Mouse (Mus musculus): Measurements from ENCODE around the gene Atf7ip. TPM values are rescaled to one million over a fixed set of nuclear protein-coding genes. Genes with fewer than 3 reads are reported as not detected.
"Not testable (repeated sequence)": the region's sequence is repeated elsewhere in the genome, so short reads cannot be mapped to it uniquely, and the experiment has no call there.

Atf7ip gene
- polyA plus RNA-seq (2011; ENCODE audit: insufficient read depth, insufficient read length, low replicate concordance, missing spikeins) = 39.2 and 53.1 TPM in 2 replicates

- H3K27ac ChIP-seq (ENCODE audit: control insufficient read depth, insufficient read depth, low read depth, low read length, poor library complexity); H3K4me1 ChIP-seq (ENCODE audit: control insufficient read depth, insufficient read depth, low read length); H3K4me3 ChIP-seq (replicated peaks; ENCODE audit: control insufficient read depth, low read depth, low read length): not testable (repeated sequence)
- 73% methylated on average over 3 of the region's 3 CpGs for WGBS
Observed at GRCm38 (mm10) chr6:136505867-136506266, at the start of gene Atf7ip. Gene Atf7ip (plus strand): TSS chr6:136506167.

- Histone ChIP-seq H3K4me3 (replicated peaks; ENCODE audit: control insufficient read depth, low read depth, low read length) (no peak overlapping the region), H3K27ac (ENCODE audit: control insufficient read depth, insufficient read depth, low read depth, low read length, poor library complexity) (no peak overlapping the region), H3K4me1 (ENCODE audit: control insufficient read depth, insufficient read depth, low read length) (no peaks in the 10 kb centered on the region)
- 84% methylated on average over 1 of the region's 1 CpGs for WGBS
- TF ChIP-seq POLR2A (IDR thresholded peaks at IDR 0.05; ENCODE audit: borderline replicate concordance, control insufficient read depth, low read depth, low read length) (no peak), CTCF (IDR thresholded peaks at IDR 0.05; ENCODE audit: control insufficient read depth, insufficient read depth, low read length) (no peak)
Observed at GRCm38 (mm10) chr6:136456302-136456701, 49.7 kb upstream of the Atf7ip start.

- Histone ChIP-seq H3K4me1 (ENCODE audit: control insufficient read depth, insufficient read depth, low read length) (no peaks in the 10 kb centered on the region; the same call in 1 of the 2 replicates), H3K4me3 (replicated peaks; ENCODE audit: control insufficient read depth, low read depth, low read length) (no peak overlapping the region), H3K27ac (ENCODE audit: control insufficient read depth, insufficient read depth, low read depth, low read length, poor library complexity) (no peak overlapping the region)
- WGBS = 72% methylated on average over 7 of the region's 7 CpGs
- TF ChIP-seq CTCF (IDR thresholded peaks at IDR 0.05; ENCODE audit: control insufficient read depth, insufficient read depth, low read length) = no peak
- no peak for TF ChIP-seq POLR2A (IDR thresholded peaks at IDR 0.05; ENCODE audit: borderline replicate concordance, control insufficient read depth, low read depth, low read length)
Observed at GRCm38 (mm10) chr6:136459156-136459555, 46.8 kb upstream of the Atf7ip start.

- H3K27ac ChIP-seq (ENCODE audit: control insufficient read depth, insufficient read depth, low read depth, low read length, poor library complexity) = peak overlapping the region; percentile 26; the same call in 1 of the 2 replicates
- 31% methylated on average over 9 of the region's 9 CpGs for WGBS
- peaks cover 5% of the 10 kb centered on the region; the same call in 1 of the 2 replicates for H3K4me1 ChIP-seq (ENCODE audit: control insufficient read depth, insufficient read depth, low read length)
- TF ChIP-seq POLR2A (IDR thresholded peaks at IDR 0.05; ENCODE audit: borderline replicate concordance, control insufficient read depth, low read depth, low read length) = no peak
- no peak for TF ChIP-seq CTCF (IDR thresholded peaks at IDR 0.05; ENCODE audit: control insufficient read depth, insufficient read depth, low read length)
- H3K4me3 ChIP-seq (replicated peaks; ENCODE audit: control insufficient read depth, low read depth, low read length) = peak overlapping the region; percentile 8
Observed at GRCm38 (mm10) chr6:136463491-136463890, 42.5 kb upstream of the Atf7ip start.

GRCm38 (mm10) chr6:136464121-136464621, 41.8 kb upstream of the Atf7ip start:
- TF ChIP-seq CTCF (IDR thresholded peaks at IDR 0.05; ENCODE audit: control insufficient read depth, insufficient read depth, low read length) (no peak), POLR2A (IDR thresholded peaks at IDR 0.05; ENCODE audit: borderline replicate concordance, control insufficient read depth, low read depth, low read length) (no peak)
- peak overlapping the region; percentile 17 for H3K4me3 ChIP-seq (replicated peaks; ENCODE audit: control insufficient read depth, low read depth, low read length)
- H3K27ac ChIP-seq (ENCODE audit: control insufficient read depth, insufficient read depth, low read depth, low read length, poor library complexity) = peak overlapping the region; percentile 26
- 10% methylated on average over 12 of the region's 12 CpGs for WGBS
- peaks cover 9% of the 10 kb centered on the region for H3K4me1 ChIP-seq (ENCODE audit: control insufficient read depth, insufficient read depth, low read length)

- Histone ChIP-seq H3K4me1 (ENCODE audit: control insufficient read depth, insufficient read depth, low read length) (peaks cover 12% of the 10 kb centered on the region), H3K27ac (ENCODE audit: control insufficient read depth, insufficient read depth, low read depth, low read length, poor library complexity) (peak overlapping the region; percentile 9; the same call in 1 of the 2 replicates), H3K4me3 (replicated peaks; ENCODE audit: control insufficient read depth, low read depth, low read length) (no peak overlapping the region)
- no peak for TF ChIP-seq POLR2A (IDR thresholded peaks at IDR 0.05; ENCODE audit: borderline replicate concordance, control insufficient read depth, low read depth, low read length)
- TF ChIP-seq CTCF (IDR thresholded peaks at IDR 0.05; ENCODE audit: control insufficient read depth, insufficient read depth, low read length) = no peak
- WGBS = 32% methylated on average over 8 of the region's 8 CpGs
Observed at GRCm38 (mm10) chr6:136465021-136465420, 40.9 kb upstream of the Atf7ip start.

- TF ChIP-seq CTCF (IDR thresholded peaks at IDR 0.05; ENCODE audit: control insufficient read depth, insufficient read depth, low read length) (peak; percentile 71), POLR2A (IDR thresholded peaks at IDR 0.05; ENCODE audit: borderline replicate concordance, control insufficient read depth, low read depth, low read length) (no peak)
- 20% methylated on average over 8 of the region's 8 CpGs for WGBS
- Histone ChIP-seq H3K4me3 (replicated peaks; ENCODE audit: control insufficient read depth, low read depth, low read length) (peak overlapping the region; percentile 47), H3K4me1 (ENCODE audit: control insufficient read depth, insufficient read depth, low read length) (peaks cover 13% of the 10 kb centered on the region), H3K27ac (ENCODE audit: control insufficient read depth, insufficient read depth, low read depth, low read length, poor library complexity) (peak overlapping the region; percentile 50)
Observed at GRCm38 (mm10) chr6:136465959-136466381, 40.0 kb upstream of the Atf7ip start.

- H3K4me3 ChIP-seq (replicated peaks; ENCODE audit: control insufficient read depth, low read depth, low read length) = no peak overlapping the region
- peaks cover 15% of the 10 kb centered on the region for H3K4me1 ChIP-seq (ENCODE audit: control insufficient read depth, insufficient read depth, low read length)
- WGBS = 38% methylated on average over 14 of the region's 14 CpGs
- no peak for TF ChIP-seq POLR2A (IDR thresholded peaks at IDR 0.05; ENCODE audit: borderline replicate concordance, control insufficient read depth, low read depth, low read length)
- TF ChIP-seq CTCF (IDR thresholded peaks at IDR 0.05; ENCODE audit: control insufficient read depth, insufficient read depth, low read length) = peak; percentile 93
- peak overlapping the region; percentile 83; the same call in 1 of the 2 replicates for H3K27ac ChIP-seq (ENCODE audit: control insufficient read depth, insufficient read depth, low read depth, low read length, poor library complexity)
Observed at GRCm38 (mm10) chr6:136466956-136467750, 38.8 kb upstream of the Atf7ip start.
